Mouse (Mus musculus): ENCODE data around the gene 2010111I01Rik. TPM values are rescaled to one million over a fixed set of nuclear protein-coding genes. Genes with fewer than 3 reads are reported as not detected.
"Not testable (repeated sequence)": the region's sequence is repeated elsewhere in the genome, so short reads cannot be mapped to it uniquely, and the experiment has no call there.

Gene 2010111I01Rik
- polyA plus RNA-seq, 1 experiment, result 22.5 TPM

GRCm38 (mm10) chr13:63227785-63228184 lies 263.1 kb downstream of the 2010111I01Rik start:
- no peaks in the 10 kb centered on the region for H3K27me3 ChIP-seq (ENCODE audit: control insufficient read depth, insufficient read depth, low read length)
- TF ChIP-seq CTCF (IDR thresholded peaks at IDR 0.05; ENCODE audit: extremely low read depth, insufficient read depth, insufficient read length, insufficient replicate concordance) (no peak), POLR2A (IDR thresholded peaks at IDR 0.05; ENCODE audit: low read depth, low read length) (no peak)
- no peaks in the 10 kb centered on the region for H3K36me3 ChIP-seq (ENCODE audit: control insufficient read depth, insufficient read depth, low read length)
- 89% methylated on average over 3 of the region's 3 CpGs for WGBS
- no peak overlapping the region for H3K4me3 ChIP-seq (ENCODE audit: extremely low read depth, insufficient read depth, insufficient read length)
- H3K4me1 ChIP-seq (ENCODE audit: control insufficient read depth, insufficient read depth, insufficient read length), result no peaks in the 10 kb centered on the region
- DNase-seq (ENCODE audit: low read depth in 1 of 2, low spot score in 2 of 2), result no peak
- H3K27ac ChIP-seq (ENCODE audit: insufficient read depth, low read length), result no peak overlapping the region

- no peaks in the 10 kb centered on the region for H3K36me3 ChIP-seq (ENCODE audit: control insufficient read depth, insufficient read depth, low read length)
- DNase-seq (ENCODE audit: low read depth in 1 of 2, low spot score in 2 of 2), result no peak
- no peak overlapping the region for H3K27ac ChIP-seq (ENCODE audit: insufficient read depth, low read length)
- WGBS, result 85% methylated on average over 7 of the region's 7 CpGs
- H3K27me3 ChIP-seq (ENCODE audit: control insufficient read depth, insufficient read depth, low read length), result no peaks in the 10 kb centered on the region
- no peak overlapping the region for H3K4me3 ChIP-seq (ENCODE audit: extremely low read depth, insufficient read depth, insufficient read length)
- no peaks in the 10 kb centered on the region for H3K4me1 ChIP-seq (ENCODE audit: control insufficient read depth, insufficient read depth, insufficient read length)
- no peak for TF ChIP-seq POLR2A (IDR thresholded peaks at IDR 0.05; ENCODE audit: low read depth, low read length)
- TF ChIP-seq CTCF (IDR thresholded peaks at IDR 0.05; ENCODE audit: extremely low read depth, insufficient read depth, insufficient read length, insufficient replicate concordance), result no peak
Observed at GRCm38 (mm10) chr13:63230955-63231701, 266.4 kb downstream of the 2010111I01Rik start.

DNA sequence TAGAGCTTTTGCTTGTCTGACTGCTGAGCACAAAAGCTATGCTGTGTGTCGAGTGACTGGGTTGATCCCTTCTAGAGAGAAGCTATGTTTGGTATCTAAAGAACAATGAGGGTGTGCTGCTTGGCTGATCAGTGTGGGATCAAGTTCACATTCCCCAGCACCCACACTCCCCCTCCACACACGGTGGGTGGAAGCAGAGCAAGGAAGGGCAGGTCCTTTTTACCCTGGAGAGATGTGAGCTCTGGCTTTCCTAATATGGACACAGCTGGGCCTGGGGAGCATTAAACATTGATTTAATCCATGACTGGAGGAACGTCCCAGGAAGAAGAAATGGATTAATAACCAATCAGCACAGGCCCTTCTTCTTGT lies 267.0 kb downstream of the 2010111I01Rik start:
- no peaks in the 10 kb centered on the region; the same call in 1 of the 2 replicates for H3K4me1 ChIP-seq (ENCODE audit: control insufficient read depth, insufficient read depth, insufficient read length)
- TF ChIP-seq POLR2A (IDR thresholded peaks at IDR 0.05; ENCODE audit: low read depth, low read length) (no peak), CTCF (IDR thresholded peaks at IDR 0.05; ENCODE audit: extremely low read depth, insufficient read depth, insufficient read length, insufficient replicate concordance) (no peak)
- no peak overlapping the region for H3K27ac ChIP-seq (ENCODE audit: insufficient read depth, low read length)
- H3K36me3 ChIP-seq (ENCODE audit: control insufficient read depth, insufficient read depth, low read length), result no peaks in the 10 kb centered on the region
- no peak for DNase-seq (ENCODE audit: low read depth in 1 of 2, low spot score in 2 of 2)
- H3K27me3 ChIP-seq (ENCODE audit: control insufficient read depth, insufficient read depth, low read length), result no peaks in the 10 kb centered on the region
- WGBS, result 80% methylated on average over 3 of the region's 3 CpGs
- no peak overlapping the region for H3K4me3 ChIP-seq (ENCODE audit: extremely low read depth, insufficient read depth, insufficient read length)

DNA sequence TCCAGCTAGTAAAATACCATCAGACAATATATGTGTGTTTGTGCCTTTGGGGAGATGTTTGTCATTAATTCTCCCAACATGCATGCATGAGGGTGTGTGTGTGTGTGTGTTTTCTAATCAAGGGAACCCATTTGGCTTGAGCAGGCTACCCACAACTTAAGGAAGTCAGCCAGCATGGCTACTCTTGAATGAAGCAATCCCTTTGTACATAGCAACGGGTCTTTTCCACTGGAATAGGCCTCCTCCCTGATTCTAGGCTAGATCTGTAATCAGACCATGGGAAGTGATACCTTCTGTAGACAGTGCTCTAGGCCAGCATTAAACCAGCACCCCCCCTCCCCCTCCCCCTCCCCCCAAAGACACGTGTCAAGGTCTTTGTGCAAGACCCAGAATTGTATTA lies 267.9 kb downstream of the 2010111I01Rik start:
- WGBS, result 65% methylated on average over 2 of the region's 2 CpGs
- TF ChIP-seq CTCF (IDR thresholded peaks at IDR 0.05; ENCODE audit: extremely low read depth, insufficient read depth, insufficient read length, insufficient replicate concordance) (no peak), POLR2A (IDR thresholded peaks at IDR 0.05; ENCODE audit: low read depth, low read length) (no peak)

DNA sequence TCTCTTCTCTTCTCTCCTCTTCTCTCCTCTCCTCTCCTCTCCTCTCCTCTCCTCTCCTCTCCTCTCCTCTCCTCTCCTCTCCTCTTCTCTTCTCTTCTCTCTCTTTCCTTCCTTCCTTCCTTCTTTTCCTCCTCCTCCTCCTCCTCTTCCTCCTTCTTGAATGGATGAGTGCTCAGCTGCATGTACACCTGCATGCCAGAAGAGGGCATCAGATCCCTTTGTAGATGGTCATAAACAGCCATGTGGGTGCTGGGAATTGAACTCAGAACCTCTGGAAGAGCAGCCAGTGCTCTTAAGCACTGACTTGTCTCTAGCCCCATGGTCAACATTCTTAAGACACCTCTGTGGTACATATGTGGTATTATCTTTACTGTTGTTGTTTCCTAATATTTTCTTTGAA lies 269.8 kb downstream of the 2010111I01Rik start:
- not testable (repeated sequence) for H3K36me3 ChIP-seq (ENCODE audit: control insufficient read depth, insufficient read depth, low read length); DNase-seq (ENCODE audit: low read depth in 1 of 2, low spot score in 2 of 2); H3K4me1 ChIP-seq (ENCODE audit: control insufficient read depth, insufficient read depth, insufficient read length); H3K27ac ChIP-seq (ENCODE audit: insufficient read depth, low read length); H3K4me3 ChIP-seq (ENCODE audit: extremely low read depth, insufficient read depth, insufficient read length); H3K27me3 ChIP-seq (ENCODE audit: control insufficient read depth, insufficient read depth, low read length)

More for the DNA sequence above, 267.9 kb downstream of the 2010111I01Rik start:
- H3K4me1 ChIP-seq (ENCODE audit: control insufficient read depth, insufficient read depth, insufficient read length), result no peaks in the 10 kb centered on the region; the same call in 1 of the 2 replicates
- H3K27me3 ChIP-seq (ENCODE audit: control insufficient read depth, insufficient read depth, low read length), result no peaks in the 10 kb centered on the region
- no peak overlapping the region for H3K27ac ChIP-seq (ENCODE audit: insufficient read depth, low read length)
- no peaks in the 10 kb centered on the region for H3K36me3 ChIP-seq (ENCODE audit: control insufficient read depth, insufficient read depth, low read length)
- no peak for DNase-seq (ENCODE audit: low read depth in 1 of 2, low spot score in 2 of 2)
- no peak overlapping the region for H3K4me3 ChIP-seq (ENCODE audit: extremely low read depth, insufficient read depth, insufficient read length)

- 85% methylated on average over 3 of the region's 3 CpGs for WGBS
- Histone ChIP-seq H3K36me3 (ENCODE audit: control insufficient read depth, insufficient read depth, low read length) (no peaks in the 10 kb centered on the region), H3K4me1 (ENCODE audit: control insufficient read depth, insufficient read depth, insufficient read length) (peaks cover 2% of the 10 kb centered on the region; the same call in 1 of the 2 replicates), H3K27ac (ENCODE audit: insufficient read depth, low read length) (no peak overlapping the region), H3K4me3 (ENCODE audit: extremely low read depth, insufficient read depth, insufficient read length) (no peak overlapping the region), H3K27me3 (ENCODE audit: control insufficient read depth, insufficient read depth, low read length) (no peaks in the 10 kb centered on the region)
- DNase-seq (ENCODE audit: low read depth in 1 of 2, low spot score in 2 of 2), result no peak
- TF ChIP-seq POLR2A (IDR thresholded peaks at IDR 0.05; ENCODE audit: low read depth, low read length), result no peak
- TF ChIP-seq CTCF (IDR thresholded peaks at IDR 0.05; ENCODE audit: extremely low read depth, insufficient read depth, insufficient read length, insufficient replicate concordance), result no peak
Observed at GRCm38 (mm10) chr13:63235551-63235950, 270.9 kb downstream of the 2010111I01Rik start.

- 27% methylated on average over 5 of the region's 5 CpGs for WGBS
- H3K36me3 ChIP-seq (ENCODE audit: control insufficient read depth, insufficient read depth, low read length), result no peaks in the 10 kb centered on the region
- H3K27me3 ChIP-seq (ENCODE audit: control insufficient read depth, insufficient read depth, low read length), result no peaks in the 10 kb centered on the region
- TF ChIP-seq POLR2A (IDR thresholded peaks at IDR 0.05; ENCODE audit: low read depth, low read length), result no peak
- TF ChIP-seq CTCF (IDR thresholded peaks at IDR 0.05; ENCODE audit: extremely low read depth, insufficient read depth, insufficient read length, insufficient replicate concordance), result no peak
- H3K4me1 ChIP-seq (ENCODE audit: control insufficient read depth, insufficient read depth, insufficient read length), result peaks cover 2% of the 10 kb centered on the region; the same call in 1 of the 2 replicates
- DNase-seq (ENCODE audit: low read depth in 1 of 2, low spot score in 2 of 2), result no peak
- H3K27ac ChIP-seq (ENCODE audit: insufficient read depth, low read length), result no peak overlapping the region
- H3K4me3 ChIP-seq (ENCODE audit: extremely low read depth, insufficient read depth, insufficient read length), result no peak overlapping the region
Observed at GRCm38 (mm10) chr13:63236159-63236893, 271.6 kb downstream of the 2010111I01Rik start.
